Mouse (Mus musculus) heart, postnatal 0 days (tissue): ENCODE measurements around the gene Olfr1006.

ENCODE experiments used
- CTCF ChIP-seq: IDR thresholded peaks from 2 replicates; pipeline ENCODE4 v1.5.1; 2016; ENCODE audit warnings: antibody characterized with exemption, control low read depth, low read depth
- EP300 ChIP-seq: IDR thresholded peaks from 2 replicates; pipeline ENCODE4 v1.6.1; 2016; ENCODE audit warnings: antibody characterized with exemption, low read depth

DNA sequence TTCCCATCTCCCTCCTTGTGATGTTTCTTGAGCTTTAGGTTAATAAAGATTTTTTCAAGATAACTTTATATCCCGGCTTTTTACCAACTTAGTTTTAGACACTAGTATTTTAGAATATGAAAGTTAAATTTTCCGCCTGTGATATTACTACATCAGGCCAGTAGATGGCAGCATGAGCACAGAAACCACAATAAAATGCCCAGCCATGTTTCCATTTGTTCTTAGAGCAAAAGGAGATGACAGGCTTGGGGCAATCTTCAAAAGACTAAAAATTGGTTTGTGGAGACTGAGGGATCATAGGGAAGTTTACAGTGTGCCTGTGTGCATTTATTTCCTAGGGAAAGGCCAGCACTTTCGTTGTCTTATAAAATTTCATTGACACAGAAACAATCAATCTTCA lies 47.2 kb upstream of the Olfr1006 start:
- TF ChIP-seq EP300: no peak
- TF ChIP-seq CTCF: peak; percentile 72
